Mouse (Mus musculus): ENCODE measurements around the gene Pdcd6. TPM values are rescaled to one million over a fixed set of nuclear protein-coding genes. Genes with fewer than 3 reads are reported as not detected.

The Pdcd6 gene
- polyA plus RNA-seq, 1 experiment from 2014 or later: 115 TPM

- ATAC-seq: peak; percentile 93
These were observed 57.0 kb downstream of the Pdcd6 start for GRCm38 (mm10) chr13:74260231-74260992.

DNA sequence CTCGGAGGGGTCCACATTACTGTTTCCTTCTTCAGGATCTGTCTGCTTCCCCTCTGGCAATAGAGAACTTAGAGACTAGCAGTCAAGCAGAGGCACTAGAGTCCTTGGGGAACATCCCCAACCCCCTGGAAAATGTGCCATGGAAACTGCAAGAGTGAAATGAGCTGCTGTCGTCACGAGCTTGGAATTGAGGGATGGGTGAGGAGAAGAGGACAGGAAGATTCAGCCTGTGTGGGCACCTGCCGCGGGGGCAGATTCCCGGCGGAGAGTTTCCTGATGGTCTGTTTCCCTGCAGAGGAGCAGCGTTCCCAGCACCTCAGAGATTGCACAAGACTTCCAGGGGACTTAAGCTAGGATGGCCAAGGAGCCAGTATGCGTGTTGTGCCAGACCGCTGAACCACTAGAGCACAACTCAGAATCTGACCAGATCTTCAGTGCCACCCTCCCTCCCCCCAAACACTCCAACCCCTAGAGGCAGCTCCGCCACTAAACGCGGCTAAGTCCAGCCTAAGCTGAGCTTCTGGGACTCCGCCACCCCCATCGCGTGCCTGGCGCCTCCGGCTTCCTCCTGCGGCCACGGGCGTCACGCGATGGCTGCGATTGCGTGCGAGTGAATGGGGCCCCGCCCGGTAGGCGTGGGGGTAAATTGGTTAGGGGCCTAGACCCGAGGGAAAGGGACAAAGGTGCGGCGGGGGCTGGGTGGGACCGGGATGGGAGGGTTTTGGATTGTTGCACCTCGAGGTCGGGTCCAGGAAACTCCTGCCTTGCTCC, 57.7 kb downstream of the Pdcd6 start:
- H3K27me3 ChIP-seq: 0 out of 2 replicates have a peak, but pooled peaks cover 5% of the 10 kb centered on the region
- peak overlapping the region; percentile 72 for H3K9ac ChIP-seq (replicated peaks)
- peaks cover 9% of the 10 kb centered on the region for H3K4me1 ChIP-seq (replicated peaks)
- H3K4me3 ChIP-seq (replicated peaks): peak overlapping the region; percentile 53
- 3% methylated on average over 35 of the region's 35 CpGs for WGBS
- no peak overlapping the region for H3K27ac ChIP-seq
- H3K9me3 ChIP-seq: no peaks in the 10 kb centered on the region
- peak overlapping the region; percentile 82 for H3K4me2 ChIP-seq (replicated peaks)
- no peaks in the 10 kb centered on the region for H3K36me3 ChIP-seq
- ATAC-seq: peak; percentile 89

More at GRCm38 (mm10) chr13:74260231-74260992, 57.0 kb downstream of the Pdcd6 start:
- Histone ChIP-seq H3K9ac (replicated peaks) (peak overlapping the region; percentile 72), H3K4me1 (replicated peaks) (peaks cover 9% of the 10 kb centered on the region), H3K4me2 (replicated peaks) (peak overlapping the region; percentile 82), H3K27ac (no peak overlapping the region), H3K4me3 (replicated peaks) (peak overlapping the region; percentile 53), H3K36me3 (no peaks in the 10 kb centered on the region), H3K9me3 (no peaks in the 10 kb centered on the region), H3K27me3 (0 out of 2 replicates have a peak, but pooled peaks cover 5% of the 10 kb centered on the region)
- 3% methylated on average over 10 of the region's 10 CpGs for WGBS

Other genes starting within 250 kb of the Pdcd6 start
- gene Slc9a3, start 196.1 kb downstream of the Pdcd6 start, polyA plus RNA-seq (2015; fragmentation: Nextera tagmentation; extraction: Ambion mirVana): 0.03 TPM in 1 of 2 replicates, not detected in the other
- gene Exoc3, start 108.8 kb downstream of the Pdcd6 start, polyA plus RNA-seq (2015; fragmentation: Nextera tagmentation; extraction: Ambion mirVana): 104 and 105 TPM in 2 replicates
- 0.77 and 1.1 TPM in 2 replicates for gene Ahrr, start 25.2 kb downstream of the Pdcd6 start, polyA plus RNA-seq (2015; fragmentation: Nextera tagmentation; extraction: Ambion mirVana)
- 219 and 222 TPM in 2 replicates for gene Sdha, start 32.7 kb upstream of the Pdcd6 start, polyA plus RNA-seq (2015; fragmentation: Nextera tagmentation; extraction: Ambion mirVana)
- gene Ccdc127, start 32.7 kb upstream of the Pdcd6 start, polyA plus RNA-seq (2015; fragmentation: Nextera tagmentation; extraction: Ambion mirVana): 47.3 and 51.6 TPM in 2 replicates
- gene Lrrc14b, start 46.4 kb upstream of the Pdcd6 start, polyA plus RNA-seq (2015; fragmentation: Nextera tagmentation; extraction: Ambion mirVana): not detected in 2 replicates
- 4.2 and 6.2 TPM in 2 replicates for gene Zfp72, start 73.3 kb upstream of the Pdcd6 start, polyA plus RNA-seq (2015; fragmentation: Nextera tagmentation; extraction: Ambion mirVana)
- 97.5 and 136 TPM in 2 replicates for gene Ftl1-ps1, start 82.1 kb upstream of the Pdcd6 start, polyA plus RNA-seq (2015; fragmentation: Nextera tagmentation; extraction: Ambion mirVana)
- gene Zfp825, start 176.4 kb upstream of the Pdcd6 start, polyA plus RNA-seq (2015; fragmentation: Nextera tagmentation; extraction: Ambion mirVana): 21.4 and 22.2 TPM in 2 replicates